Mouse (Mus musculus) NIH3T3 (cell line): ENCODE measurements around the gene Fcrlb.

Source experiments
- DNase-seq: peaks from one replicate; pipeline ENCODE4 v3.0.0-alpha.2; 2012; ENCODE audit warnings: low read depth

The Fcrlb gene

GRCm38 (mm10) chr1:170907456-170908191 is 5.1 kb downstream of the Fcrlb start:
- no peak for DNase-seq

- no peak for DNase-seq
These were observed 5.7 kb downstream of the Fcrlb start for GRCm38 (mm10) chr1:170907111-170907455.

- no peak for DNase-seq
These were observed 9.3 kb downstream of the Fcrlb start for GRCm38 (mm10) chr1:170903485-170903884.

- DNase-seq: peak; percentile 97
These were observed 11.1 kb downstream of the Fcrlb start for GRCm38 (mm10) chr1:170901536-170902238.

- DNase-seq: peak; percentile 93
These were observed 11.8 kb downstream of the Fcrlb start for GRCm38 (mm10) chr1:170900799-170901467.

GRCm38 (mm10) chr1:170898413-170899075 is 14.2 kb downstream of the Fcrlb start:
- no peak for DNase-seq

GRCm38 (mm10) chr1:170896651-170897281 is 16.0 kb downstream of the Fcrlb start:
- no peak for DNase-seq

GRCm38 (mm10) chr1:170894603-170895602 is 17.8 kb downstream of the Fcrlb start:
- peak; percentile 90 for DNase-seq

GRCm38 (mm10) chr1:170892279-170892678 is 20.5 kb downstream of the Fcrlb start:
- DNase-seq: no peak

- no peak for DNase-seq
These were observed 21.1 kb downstream of the Fcrlb start for GRCm38 (mm10) chr1:170891646-170892045.

GRCm38 (mm10) chr1:170889310-170889709 is 23.4 kb downstream of the Fcrlb start:
- DNase-seq: no peak

GRCm38 (mm10) chr1:170886044-170886458 is 26.7 kb downstream of the Fcrlb start:
- no peak for DNase-seq

- peak; percentile 95 for DNase-seq
These were observed 27.7 kb downstream of the Fcrlb start, which contains the start of the genes Gm26620 and Dusp12 for GRCm38 (mm10) chr1:170884978-170885561. TSS of gene Gm26620 (plus strand) at chr1:170885065. TSS of gene Dusp12 (minus strand) at chr1:170885540.

GRCm38 (mm10) chr1:170884390-170884789 is 28.4 kb downstream of the Fcrlb start:
- DNase-seq: no peak

- DNase-seq: no peak
These were observed 29.7 kb downstream of the Fcrlb start for GRCm38 (mm10) chr1:170882915-170883485.

GRCm38 (mm10) chr1:170876906-170877305 is 35.8 kb downstream of the Fcrlb start:
- DNase-seq: no peak

- DNase-seq: no peak
These were observed 37.1 kb downstream of the Fcrlb start for GRCm38 (mm10) chr1:170875676-170876075.

- no peak for DNase-seq
These were observed 40.8 kb downstream of the Fcrlb start for GRCm38 (mm10) chr1:170871961-170872360.

- no peak for DNase-seq
These were observed 41.3 kb downstream of the Fcrlb start for GRCm38 (mm10) chr1:170871402-170871801.

- DNase-seq: no peak
These were observed 43.8 kb downstream of the Fcrlb start for GRCm38 (mm10) chr1:170868905-170869283.
